Mouse (Mus musculus) cerebellum, adult (tissue): ENCODE data around the gene Best1.
A peak's percentile ranks its signal among the peaks of the same experiment; 100 is the strongest.
"Not testable (repeated sequence)": the region's sequence is repeated elsewhere in the genome, so short reads cannot be mapped to it uniquely, and the experiment has no call there.

Experiments used
- ATAC-seq: cut with Nextera tagmentation; 2 replicates; pipeline ENCODE4 v1.9.2; 2017; ENCODE audit warnings: mild to moderate bottlenecking, moderate library complexity, mixed read lengths; ENCODE audit not compliant: insufficient number of reproducible peaks, low FRiP score, low TSS enrichment

Gene Best1

GRCm38 (mm10) chr19:9993036-9993656 is 8.3 kb downstream of the Best1 start:
- peak; percentile 83 for ATAC-seq

- ATAC-seq: 0 out of 2 replicates have a peak, but pooled peaks have one; percentile 26
Measured at GRCm38 (mm10) chr19:9992011-9992958, 9.1 kb downstream of the Best1 start.

- no peak for ATAC-seq
Measured at GRCm38 (mm10) chr19:9991304-9991703, 10.1 kb downstream of the Best1 start.

- no peak for ATAC-seq
Measured at GRCm38 (mm10) chr19:9989884-9990256, 11.6 kb downstream of the Best1 start.

DNA sequence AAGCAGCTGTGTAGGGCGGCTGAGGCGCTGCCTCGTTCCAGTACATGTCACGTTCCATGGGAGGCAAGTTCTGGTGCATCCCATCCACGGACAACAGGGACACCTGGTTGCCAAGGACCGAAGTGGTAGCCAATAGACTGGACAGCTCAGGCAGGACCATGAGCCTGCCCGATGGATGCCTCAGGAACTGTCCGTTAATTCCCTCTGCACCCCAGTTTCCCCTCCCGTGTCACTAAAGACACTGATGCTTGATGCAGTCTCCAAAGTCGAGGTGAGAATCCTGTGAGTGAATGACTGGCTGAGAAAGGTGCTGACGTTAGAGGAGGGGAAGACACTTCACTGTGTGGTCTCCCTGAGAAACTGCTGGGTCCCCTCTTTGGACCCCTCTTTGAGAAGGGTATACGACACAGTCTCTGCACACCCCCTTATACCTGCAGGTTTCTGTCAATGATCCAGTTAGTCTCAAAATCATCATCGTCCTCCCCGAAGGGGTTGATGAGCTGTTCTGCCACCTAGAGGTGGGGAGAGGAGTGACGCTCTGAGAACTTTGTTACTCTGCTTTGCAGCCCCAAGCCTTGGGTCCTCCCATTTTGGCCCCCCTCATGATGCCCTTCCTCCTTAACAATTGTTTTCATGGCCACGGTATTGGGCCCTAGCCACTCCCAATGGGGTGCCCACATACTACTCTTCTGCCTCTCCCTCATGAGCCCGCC is 12.1 kb downstream of the Best1 start:
- no peak for ATAC-seq

DNA sequence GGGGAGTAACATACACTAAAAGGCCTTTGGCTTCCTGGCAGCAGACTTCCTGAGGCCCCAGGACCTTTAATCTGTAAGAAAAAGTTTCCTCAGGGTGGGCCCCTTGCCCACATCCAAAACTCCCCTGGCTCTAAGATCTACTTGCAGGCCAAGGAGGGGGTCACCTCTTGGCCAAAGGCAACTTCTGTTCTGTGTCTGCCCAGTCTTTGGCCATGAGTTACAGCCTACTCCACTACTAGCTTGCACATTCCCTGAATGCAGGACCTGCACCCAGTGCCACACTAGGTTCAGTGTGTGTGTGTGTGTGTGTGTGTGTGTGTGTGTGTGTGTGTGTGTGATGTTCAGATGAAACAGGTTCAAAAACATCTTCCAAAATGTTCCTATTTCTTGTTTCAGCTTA is 13.8 kb downstream of the Best1 start:
- no peak for ATAC-seq

DNA sequence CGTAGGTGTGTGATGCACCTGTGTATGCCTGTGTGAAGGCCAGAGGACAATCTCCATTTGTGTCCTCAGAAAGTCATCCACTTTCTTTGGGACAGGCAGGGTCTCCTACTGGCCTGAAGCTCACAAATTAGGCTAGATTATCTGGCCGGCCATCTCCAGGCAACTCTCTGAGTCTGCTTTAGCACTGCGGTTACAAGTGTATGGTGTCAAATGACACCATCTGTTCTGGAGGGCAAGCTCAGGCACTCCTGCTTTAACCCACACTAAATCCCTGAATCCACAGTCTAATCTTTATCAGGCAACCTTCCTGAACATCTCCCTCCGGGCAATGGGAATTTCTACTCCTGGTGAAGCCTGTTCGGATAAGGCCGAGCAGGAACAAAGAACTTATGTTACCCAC is 14.2 kb downstream of the Best1 start:
- ATAC-seq: no peak

GRCm38 (mm10) chr19:9985900-9986421 is 15.5 kb downstream of the Best1 start:
- ATAC-seq: no peak

DNA sequence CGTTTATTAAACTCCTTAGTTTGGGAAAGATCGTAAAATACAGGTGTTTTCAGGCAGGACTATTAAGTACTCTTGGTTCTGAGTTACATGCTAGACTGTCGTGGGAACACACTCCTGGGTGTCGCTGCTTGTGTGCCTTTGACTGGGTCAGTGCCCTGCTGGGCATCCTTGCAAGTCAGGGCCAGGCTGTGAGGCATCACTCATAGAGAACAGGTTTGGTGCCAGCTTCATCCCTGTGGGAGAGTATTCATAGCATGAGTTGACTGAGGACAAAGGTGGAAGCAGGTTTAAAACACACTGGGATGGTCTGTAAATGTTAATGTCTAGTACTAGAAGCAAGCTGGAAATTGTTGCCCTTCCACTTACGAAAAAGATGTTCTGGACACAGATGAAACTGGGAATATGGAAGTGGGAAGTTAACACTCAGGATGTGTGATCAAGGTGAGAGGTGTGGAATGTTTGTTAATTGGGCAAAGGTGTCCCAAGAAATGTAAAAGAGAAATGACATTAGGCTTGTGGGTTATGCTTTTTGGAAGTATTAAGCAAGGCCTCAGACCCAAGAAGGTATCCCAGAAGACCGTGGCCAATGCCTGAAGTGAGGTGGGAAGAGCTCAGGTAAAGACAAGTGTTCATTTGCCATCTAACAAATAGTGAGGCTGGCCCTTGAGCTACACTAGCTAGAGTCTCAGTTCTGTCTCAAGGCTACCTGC is 16.1 kb downstream of the Best1 start:
- ATAC-seq: no peak

GRCm38 (mm10) chr19:9984111-9985055 is 17.1 kb downstream of the Best1 start:
- no peak for ATAC-seq

DNA sequence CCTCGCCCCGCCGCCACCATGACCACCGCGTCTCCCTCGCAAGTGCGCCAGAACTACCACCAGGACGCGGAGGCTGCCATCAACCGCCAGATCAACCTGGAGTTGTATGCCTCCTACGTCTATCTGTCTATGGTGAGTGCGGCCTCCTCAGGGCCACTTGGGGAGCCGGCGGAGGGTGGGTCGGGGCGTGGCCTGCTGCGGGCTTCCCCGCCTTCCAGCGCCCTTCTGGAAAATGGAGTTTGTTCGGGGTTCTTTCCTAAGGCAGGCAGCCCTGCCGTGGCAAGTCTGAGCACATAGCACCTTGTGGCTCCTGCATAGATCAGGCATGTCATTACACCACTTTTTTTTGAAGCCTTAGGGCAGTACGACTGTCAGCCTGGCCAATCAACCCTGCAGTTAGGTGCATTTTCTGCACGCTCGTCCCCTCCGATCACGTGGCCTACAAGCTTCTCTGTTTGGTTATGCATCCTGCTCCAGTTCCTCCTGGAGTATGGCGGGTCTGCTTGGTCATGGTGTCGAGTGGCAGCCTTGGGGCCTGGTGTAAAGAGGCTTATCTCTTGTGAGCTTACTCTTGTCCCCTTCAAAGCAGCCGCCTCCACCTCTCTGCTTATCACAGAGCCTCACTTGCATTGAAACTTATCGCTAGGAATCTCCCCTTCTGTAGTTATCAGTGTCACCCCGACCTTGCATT is 18.4 kb downstream of the Best1 start:
- ATAC-seq: peak; percentile 70

DNA sequence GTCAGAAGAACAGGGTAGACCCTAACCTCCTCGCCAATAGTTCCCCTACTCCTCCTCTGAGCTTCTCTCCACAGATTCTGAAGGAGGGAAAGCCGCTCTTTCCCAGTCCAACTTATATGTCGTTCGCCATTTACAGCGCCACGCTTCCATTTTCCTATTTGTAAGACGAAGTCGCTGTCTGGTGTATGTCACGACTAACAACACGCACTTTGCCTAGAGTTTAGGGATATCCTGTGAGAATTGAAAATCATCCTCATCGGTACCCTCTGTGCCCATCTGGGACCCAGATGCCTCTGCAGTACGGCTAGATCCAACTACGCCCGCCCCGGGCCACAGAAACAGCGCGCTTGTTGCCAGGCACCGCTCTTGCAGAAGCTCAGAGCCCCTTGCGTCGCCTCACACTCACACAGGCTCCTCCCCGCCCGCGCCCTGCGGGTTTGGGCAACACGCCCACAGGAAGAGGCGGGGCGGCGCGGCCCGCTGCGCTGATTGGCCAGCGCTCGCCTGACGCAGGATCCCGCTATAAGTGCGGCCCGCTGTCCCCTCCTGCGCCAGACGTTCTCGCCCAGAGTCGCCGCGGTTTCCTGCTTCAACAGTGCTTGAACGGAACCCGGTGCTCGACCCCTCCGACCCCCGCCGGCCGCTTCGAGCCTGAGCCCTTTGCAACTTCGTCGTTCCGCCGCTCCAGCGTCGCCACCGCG is 19.1 kb downstream of the Best1 start:
- ATAC-seq: peak; percentile 93

- ATAC-seq: no peak
Measured at GRCm38 (mm10) chr19:9981621-9982020, 19.8 kb downstream of the Best1 start.

GRCm38 (mm10) chr19:9980258-9980657 is 21.2 kb downstream of the Best1 start, which contains the start of gene Fth1:
Gene Fth1, plus strand, starts transcription at chr19:9980598.
- no peak for ATAC-seq

DNA sequence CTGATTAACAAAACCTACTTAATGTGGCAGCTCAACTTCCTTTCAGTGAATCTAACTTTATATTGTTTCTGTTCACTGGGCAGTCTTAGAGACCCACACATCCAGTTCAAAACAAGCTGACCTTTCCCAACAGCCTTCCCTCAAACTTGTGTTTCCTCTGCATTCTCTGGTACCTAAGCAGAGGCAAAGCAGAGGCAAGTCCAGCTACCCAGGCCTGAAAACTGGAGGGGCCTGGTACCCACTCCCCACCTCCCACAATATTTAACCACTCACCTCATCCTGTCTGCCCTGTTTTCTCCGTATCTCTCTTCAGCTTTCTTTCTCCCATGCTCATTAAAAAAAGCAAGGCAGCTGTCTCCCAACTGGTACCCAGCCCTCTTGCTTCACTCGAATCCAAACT is 22.3 kb downstream of the Best1 start:
- no peak for ATAC-seq

DNA sequence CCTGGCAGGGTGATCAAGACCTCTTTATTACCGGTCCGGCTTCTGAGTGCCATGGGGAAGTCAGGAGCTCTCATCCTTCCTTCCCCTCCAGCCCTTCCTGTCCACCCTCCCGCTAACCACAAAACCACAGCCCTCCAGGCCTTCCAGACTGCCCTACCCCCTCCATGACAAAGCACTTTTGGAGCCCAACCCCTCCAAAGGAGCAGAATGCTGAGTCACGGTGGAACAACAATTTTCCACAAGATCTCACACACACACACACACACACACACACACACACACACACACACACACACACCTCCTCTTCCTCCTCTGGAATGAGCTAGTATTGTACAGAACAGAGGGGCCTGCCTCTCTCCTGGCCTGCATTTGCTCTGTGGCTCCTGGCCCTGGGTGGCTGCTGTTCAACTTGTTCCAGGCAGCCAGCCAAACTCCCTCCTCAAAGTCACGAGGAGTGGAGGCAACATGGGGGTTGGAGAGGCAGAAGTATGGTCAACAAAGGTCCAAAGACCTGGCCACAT is 22.9 kb downstream of the Best1 start:
- ATAC-seq: no peak

- ATAC-seq: no peak
Measured at GRCm38 (mm10) chr19:9977085-9977484, 24.3 kb downstream of the Best1 start.

GRCm38 (mm10) chr19:9974853-9975252 is 26.6 kb downstream of the Best1 start:
- ATAC-seq: not testable (repeated sequence)
